Mouse (Mus musculus) cerebellum, adult 11-12 months (tissue): Measurements from ENCODE around the gene Vars.
"Not testable (repeated sequence)": the region's sequence is repeated elsewhere in the genome, so short reads cannot be mapped to it uniquely, and the experiment has no call there.

ENCODE experiments used
- DNase-seq: peaks from one replicate; pipeline ENCODE4 v3.0.0; 2022

The Vars gene

DNA sequence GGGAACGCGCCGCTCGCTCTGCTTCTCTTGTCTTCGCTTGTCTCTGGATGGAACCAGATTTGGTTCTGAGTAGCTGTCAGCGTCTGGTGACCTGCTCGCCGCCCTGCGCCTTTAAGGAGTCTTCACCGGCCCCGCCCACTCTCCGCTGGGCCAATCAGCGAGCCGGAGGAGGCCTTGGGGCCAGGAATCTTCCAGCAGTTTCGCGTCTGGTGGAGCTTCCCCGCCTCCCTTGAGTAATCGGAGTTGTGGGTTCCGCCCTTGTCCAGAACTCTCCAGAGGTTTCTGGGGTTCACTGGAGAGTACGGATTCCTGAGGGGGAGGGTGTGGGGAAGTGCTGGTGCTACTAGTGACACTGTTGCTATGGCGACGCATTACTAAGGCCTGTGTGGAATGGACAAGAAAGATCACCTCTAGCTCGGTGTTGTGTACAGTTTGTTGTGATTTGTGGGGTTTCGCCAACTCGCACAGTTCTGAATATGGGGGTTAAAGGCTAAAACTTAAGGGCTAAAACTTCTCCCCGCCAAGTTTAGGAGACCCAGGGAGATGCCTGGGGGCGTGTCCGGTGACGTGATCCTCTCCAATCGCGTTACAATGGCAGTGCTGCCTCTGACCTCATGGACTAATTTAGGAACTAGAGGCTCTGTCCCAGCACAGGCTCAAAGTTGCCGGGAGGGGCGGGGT, 28.6 kb upstream of the Vars start, which contains the start of the genes Hspa1a and Hspa1l:
Gene Hspa1a (minus strand): TSS at position 88 of the 681 bp plus-strand sequence.
Gene Hspa1l (plus strand): TSS at position 635 of the 681 bp plus-strand sequence.
- peak; percentile 82 for DNase-seq

DNA sequence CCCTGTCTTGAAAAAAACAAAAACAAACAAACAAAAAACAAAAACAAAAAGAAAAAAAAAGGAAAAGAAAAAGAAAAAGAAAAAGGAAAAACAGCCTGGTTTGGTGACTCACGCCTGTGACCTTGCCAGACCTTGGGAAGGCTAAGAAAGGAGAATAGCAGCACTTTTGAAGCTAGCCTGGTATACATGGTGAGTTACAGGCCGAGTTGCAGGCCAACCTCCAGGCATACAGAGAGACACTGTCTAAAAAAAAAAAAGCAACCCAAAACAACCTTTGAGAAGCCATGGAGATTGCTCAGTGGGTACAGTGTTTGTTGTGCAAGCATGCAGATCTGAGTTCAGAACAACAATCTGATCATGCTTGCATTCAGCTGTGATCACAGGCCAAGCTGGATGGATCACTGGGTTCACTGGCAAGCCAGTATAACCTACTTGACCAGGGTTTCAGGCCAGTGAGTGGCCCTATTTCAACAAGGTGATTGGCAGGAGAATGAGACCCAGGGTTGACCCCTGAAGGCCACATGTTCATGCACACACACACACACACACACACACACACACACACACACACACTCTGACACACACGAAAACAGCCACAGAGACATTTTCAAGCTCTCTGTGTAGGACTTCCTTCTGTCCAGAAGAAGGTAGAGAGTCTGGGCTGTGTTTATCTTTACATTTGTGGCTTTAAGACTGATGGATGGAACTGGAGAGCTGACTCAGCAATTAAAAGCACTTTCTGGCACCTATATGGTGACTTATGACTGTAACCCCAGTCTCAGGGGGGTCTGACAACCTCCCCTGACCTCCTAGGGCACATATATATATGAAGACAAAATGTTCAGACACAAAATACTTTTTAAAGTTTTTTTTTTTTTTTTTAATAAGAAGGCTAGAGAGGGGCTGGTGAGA, 24.9 kb upstream of the Vars start:
- DNase-seq, result no peak

DNA sequence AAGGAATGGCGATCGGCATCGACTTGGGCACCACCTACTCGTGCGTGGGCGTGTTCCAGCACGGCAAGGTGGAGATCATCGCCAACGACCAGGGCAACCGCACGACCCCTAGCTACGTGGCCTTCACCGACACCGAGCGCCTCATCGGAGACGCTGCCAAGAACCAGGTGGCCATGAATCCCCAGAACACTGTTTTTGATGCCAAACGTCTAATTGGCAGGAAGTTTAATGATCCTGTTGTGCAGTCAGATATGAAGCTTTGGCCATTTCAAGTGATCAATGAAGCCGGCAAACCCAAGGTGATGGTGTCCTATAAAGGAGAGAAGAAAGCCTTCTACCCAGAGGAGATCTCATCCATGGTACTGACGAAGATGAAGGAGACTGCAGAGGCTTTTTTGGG, 23.8 kb upstream of the Vars start:
- no peak for DNase-seq

DNA sequence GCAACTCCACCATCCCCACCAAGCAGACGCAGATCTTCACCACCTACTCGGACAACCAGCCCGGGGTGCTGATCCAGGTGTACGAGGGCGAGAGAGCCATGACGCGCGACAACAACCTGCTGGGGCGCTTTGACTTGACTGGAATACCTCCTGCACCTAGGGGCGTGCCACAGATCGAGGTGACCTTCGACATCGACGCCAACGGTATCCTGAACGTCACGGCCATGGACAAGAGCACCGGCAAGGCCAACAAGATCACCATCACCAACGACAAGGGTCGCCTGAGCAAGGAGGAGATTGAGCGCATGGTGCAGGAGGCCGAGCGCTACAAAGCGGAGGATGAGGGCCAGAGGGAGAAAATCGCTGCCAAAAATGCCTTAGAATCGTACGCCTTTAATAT, 22.5 kb upstream of the Vars start:
- DNase-seq, result no peak

DNA sequence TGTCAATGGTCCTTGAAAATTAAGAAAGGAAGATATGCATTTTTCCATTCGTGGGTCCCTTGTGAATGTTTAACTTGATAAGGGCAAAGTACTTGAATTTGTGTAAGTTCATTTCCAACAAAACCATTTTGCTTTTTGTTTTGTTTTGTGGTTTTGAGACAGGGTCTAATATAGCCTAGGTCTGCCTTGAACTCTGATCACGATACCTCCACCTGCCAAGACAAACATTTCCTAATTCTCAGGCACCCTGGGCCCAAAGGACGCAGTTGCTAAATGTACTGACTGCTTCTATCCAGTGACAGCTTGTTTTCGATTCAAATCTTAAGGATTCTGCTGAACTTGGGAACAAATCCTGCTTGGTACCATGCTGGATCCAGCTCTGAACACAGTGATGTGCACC, 21.2 kb upstream of the Vars start:
- no peak for DNase-seq

DNA sequence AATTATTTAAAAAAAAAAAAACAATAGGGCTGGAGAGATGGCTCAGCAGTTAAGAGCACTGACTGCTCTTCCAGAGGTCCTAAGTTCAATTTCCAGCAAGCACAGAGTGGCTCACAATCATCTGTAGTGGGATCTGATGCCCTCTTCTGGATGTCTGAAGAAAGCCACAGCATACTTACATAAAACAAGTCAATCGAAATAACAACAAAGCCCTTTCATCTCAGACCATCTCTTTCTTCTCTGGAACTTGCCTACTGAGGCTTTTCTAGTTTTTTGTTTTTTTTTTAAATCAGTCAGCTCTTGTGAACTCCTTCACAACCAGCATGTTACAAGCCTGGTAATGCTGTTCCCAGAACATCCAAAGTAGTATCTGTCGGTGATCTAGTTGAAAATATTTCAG, 20.1 kb upstream of the Vars start:
- no peak for DNase-seq

DNA sequence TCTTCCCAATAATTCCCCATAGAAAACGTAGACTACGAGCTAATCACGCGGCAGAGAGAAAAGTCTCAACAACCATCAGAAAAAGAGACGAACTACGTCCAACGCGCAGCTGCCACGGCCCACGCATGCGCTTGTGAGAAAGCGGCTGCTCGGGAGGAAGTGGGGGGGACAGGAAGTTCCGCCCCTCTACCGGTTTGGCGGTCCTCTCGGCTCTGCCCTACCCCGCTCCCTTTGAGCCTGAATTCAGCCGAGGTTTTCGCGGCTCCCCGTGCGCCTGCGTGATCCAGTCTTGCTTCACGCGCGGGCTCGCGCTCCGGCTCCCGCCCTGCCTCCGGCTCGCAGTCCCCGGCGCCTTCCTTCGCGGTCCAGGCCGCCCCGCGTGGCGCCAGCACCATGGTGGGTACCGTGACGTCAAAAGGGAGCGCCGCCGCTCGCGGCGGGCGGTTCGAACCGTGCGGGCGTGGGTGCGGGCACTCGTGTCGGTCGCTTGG, 19.1 kb upstream of the Vars start, which contains the start of gene Lsm2:
Gene Lsm2 (plus strand): TSS at position 173 of the 491 bp plus-strand sequence.
- DNase-seq, result peak; percentile 92

DNA sequence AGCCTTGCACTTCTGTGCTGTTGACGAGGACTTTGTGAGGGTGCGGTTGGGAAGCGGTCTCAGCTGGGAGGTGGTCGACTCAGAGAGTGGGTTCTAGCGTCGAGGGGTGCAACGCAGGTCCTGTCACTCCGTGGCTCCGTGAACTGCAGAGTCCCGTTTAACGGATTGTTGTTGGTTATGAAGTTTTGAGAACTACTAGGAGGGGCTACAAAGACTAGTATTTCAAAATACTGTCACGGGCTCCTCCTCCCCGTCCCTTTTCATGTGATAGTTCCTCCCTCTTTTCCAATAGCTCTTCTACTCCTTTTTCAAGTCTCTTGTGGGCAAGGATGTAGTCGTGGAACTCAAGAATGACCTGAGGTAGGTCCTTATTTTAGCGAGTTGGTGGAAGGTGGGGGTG, 18.5 kb upstream of the Vars start:
- no peak for DNase-seq

DNA sequence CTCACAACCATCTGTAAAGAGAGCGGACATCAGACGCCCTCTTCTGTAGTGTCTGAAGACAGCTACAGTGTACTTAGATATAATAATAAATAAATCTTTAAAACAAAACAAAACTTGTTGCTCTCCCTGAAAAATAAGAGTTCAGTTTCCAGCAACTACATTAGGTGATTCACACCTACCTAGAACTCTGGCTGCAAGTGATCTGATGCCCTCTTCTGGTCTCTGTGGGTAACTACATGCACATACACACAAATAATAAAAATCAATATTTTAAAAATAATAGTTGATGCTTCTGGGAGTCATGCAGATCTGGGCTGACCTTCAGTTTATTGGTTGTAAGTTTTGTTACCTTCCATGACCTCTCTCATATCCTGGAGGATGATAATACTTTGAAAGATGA, 16.6 kb upstream of the Vars start:
- no peak for DNase-seq

DNA sequence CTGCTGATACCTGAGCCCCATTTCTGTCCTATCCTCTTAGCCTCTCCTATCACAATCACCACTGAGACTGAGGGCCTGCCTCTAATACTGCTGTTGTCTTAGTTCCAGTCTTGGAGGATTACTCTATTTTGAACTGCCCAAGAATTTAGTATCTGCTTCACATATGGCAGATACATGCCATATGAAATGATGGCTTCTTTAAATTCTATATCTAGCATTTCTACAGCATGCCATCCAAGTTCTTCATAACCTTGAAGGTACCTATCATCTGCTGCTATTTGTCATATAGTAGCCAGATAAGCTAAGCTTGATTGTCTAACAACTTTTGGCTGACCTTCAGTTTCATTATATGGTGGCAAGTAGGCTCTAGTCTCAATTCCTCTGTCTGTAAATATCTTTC, 6.0 kb upstream of the Vars start:
- DNase-seq, result no peak

DNA sequence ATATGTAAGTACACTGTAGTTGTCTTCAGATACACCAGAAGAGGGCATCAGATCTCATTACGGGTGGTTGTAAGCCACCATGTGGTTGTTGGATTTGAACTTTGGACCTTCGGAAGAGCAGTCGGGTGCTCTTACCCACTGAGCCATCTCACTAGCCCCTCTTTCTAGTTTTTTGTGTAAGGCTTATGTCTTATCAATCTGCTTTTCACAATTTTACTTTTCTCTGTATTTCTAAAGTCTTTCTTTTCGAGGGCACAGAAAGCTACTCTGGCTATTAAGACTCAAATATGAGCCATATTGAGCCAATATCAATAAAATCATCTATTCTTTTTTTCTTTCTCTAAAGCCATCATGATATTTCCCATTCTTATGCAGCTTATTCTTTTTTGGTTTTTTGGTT, 5.6 kb upstream of the Vars start:
- not testable (repeated sequence) for DNase-seq

DNA sequence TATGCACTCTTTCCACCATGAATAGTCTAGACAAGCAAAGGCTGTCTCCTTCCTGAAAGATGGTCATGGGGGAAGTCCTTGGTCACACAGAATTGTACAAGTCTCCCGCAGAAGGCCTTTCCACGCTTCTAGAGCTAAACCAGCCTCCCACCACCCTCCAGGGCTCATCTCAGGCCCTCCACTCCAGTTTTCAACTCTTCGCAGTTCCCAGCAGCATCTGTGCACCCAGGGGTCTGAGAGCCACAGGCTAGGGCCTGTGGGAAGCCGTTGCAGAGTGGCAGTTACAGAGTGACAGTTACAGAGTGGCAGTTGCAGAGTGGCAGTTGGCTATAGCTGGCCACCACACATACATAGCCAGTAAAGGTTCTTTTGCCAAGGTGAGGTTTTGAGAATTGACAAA, 4.9 kb upstream of the Vars start:
- not testable (repeated sequence) for DNase-seq

DNA sequence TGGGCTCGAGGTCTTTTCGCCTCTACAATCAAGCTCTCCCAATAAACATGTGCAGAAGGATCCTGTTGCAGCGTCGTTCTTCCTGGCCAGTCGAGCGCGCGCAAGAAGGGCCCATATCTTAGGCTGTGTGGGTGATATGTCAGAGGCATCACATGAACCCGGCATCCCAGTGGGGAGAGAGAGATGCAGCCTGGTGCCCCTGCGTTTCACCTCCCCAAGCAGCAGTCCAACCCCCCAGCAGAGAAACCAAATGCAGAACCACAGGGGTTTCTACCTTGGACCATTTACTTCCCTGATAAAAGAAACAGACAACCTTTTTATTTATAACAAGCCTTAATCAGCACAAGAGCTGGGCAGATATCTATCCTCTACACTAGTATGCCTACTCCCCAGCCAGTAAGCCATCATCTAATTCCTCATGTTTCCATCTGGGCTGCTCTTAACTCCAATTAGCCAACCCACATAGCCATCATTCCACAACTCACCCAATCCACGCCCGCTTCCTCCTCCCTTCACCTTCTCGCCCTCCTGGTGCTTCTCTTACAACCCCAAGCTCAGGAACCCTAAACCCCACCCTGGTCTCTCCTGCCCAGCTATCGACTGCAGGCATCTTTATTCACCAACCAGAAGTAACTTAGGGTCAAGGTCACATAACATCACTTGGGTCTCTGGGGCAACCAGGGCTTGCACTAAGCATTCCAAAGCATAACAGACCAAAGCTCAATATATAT, 4.2 kb upstream of the Vars start:
- DNase-seq, result no peak

DNA sequence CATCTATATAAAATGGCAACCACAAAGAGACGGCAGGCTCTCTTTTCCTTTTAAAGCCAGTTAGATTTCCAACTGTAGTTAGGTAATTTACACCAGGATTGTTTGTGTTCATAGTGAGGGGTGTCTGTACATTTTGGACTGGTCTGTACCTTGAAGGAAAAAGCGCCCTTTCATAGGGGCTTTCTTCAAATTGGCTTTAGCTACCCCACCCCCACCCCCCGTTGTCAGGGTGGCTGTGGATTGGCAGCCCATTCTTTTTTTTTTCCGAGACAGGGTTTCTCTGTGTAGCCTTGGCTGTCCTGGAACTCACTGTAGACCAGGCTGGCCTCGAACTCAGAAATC, 3.7 kb upstream of the Vars start:
- DNase-seq, result no peak

DNA sequence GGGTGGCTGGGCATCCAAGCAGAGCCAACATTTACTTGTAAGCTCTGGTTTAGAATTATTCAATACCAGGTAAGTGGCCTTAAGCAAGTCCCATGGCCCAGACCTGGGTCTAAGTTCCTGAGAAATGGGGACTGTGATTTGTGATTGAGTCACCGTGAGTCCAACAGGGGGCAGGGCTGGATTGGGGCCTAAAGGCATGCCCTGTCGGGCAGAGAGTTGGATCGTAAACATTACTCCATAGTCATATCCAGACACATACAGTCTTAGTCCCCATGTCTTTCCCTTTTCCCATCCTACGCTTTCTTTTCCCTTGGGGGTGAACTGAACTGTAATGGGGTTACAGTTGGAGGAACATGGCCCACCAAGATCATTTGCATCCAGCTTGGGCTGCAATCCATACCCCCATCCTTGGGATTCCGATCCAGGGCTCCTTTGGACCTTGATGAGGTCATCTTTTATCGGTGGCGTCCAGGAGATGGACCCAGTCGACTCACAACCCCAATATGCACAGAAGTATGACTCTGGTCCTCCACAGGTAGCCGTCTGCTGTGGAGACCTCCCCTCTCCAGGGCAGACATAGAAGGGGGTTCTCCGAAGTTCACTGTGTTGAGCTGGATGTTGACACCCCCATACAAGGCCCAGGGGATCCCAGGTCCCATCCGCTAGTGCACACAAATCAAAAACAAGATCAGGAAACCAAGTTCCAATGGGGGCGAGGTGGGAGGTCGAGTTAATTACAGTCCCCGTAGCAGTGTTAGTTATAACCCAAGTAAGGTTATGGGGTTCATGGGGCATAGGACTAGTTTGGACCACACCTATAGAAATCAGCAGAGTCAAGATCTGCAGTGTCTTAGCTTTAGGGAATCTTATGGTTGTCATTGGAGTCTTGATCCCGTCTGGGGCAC, 2.0 kb upstream of the Vars start:
- DNase-seq, result no peak

DNA sequence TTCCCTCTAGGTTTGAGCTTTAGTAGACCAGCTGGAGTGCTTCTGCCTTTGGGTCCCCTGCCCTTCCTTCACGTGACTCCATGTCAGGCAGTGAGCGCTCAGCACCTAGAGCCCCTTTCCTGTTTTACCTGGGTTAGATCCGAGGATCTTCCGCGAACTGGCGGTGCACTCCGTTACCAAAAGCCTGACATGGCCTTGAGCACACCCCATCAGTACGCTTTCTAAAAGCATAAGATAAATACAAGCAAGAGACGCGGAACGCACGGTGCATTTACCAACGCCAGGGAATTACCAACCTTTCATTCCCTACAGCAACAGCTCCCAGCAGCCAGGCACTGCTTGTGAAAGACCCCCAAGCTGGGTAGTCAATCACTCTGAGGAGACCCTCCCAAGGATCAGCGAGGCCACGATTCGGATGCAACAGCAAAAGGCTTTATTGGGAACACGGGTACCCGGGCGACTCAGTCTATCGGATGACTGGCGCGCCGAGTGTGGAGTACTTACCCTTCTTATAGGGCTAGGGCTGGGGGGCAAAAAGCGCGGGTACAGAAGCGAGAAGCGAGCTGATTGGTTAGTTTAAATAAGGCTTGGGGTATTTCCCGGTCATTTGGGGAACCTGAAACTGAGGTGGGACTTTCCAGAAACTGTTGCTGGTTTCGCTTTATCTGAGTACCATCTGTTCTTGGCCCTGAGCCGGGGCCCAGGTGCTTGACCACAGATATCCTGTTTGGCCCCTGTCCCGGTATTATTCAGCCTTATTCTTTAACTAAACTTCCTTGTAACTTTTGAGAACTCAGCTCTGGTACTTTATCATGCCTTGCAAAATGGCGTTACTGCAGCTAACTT, 693 bp upstream of the Vars start:
- DNase-seq, result not testable (repeated sequence)

DNA sequence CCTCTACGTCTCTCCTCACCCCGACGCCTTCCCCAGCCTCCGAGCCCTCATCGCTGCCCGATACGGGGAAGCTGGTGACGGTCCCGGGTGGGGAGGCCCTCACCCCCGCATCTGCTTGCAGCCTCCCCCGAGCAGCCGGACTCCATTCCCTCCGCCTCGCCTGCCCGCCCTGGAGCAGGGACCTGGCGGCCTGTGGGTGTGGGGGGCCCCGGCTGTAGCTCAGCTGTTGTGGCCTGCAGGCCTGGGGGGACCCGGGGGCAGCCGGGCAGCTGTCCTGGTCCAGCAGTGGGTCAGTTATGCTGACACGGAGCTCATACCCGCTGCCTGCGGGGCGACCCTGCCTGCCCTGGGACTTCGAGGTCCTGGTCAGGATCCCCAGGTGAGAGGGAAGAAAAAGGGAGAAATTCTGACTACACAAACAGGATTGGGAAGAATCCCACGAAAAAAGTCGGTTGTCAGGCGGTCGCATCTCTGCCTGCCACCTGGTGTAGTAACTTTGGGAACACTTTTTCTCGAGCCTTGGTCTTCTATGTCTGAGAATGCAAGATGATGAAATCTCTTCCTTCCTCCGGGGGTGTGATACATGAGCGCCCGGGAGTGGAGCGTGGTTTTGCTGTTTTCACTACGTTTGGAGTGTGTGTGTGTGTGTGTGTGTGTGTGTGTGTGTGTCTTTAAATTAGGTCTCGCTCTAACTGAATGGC, 815 bp downstream of the Vars start:
- DNase-seq, result no peak

DNA sequence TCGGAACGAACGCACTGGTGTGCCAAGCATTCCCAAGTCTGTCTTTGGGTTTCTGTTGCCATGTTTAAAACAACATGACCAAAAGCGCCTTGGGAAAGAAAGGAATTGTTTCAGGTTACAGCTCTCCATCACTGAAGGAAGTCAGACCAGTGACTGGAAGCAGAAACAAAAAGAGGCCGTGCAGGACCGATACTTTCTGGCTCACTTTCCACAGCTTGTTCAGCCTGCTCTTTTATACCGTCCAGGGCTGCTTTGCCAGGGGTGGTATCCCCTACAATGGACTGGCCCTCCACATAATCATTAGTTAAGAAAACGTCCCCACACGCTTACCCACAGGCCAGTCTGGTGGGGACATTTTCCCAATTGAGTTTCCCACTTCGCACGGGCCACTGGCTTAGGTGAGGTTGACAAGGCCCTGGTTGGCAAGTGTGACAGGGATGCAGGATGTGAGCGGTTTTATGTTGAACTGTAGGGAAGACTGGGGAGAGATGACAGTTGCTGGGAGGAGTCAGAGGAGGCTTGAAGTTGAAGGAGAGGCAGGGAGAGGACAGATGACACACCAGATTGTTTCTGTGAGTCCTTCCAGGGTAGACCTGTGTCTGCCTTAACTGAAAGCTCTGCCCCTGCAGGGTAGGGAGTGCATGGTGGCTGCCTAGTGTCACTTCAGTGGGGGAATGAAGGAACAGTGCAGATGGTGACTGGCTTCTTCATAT, 1.5 kb downstream of the Vars start:
- DNase-seq, result no peak

DNA sequence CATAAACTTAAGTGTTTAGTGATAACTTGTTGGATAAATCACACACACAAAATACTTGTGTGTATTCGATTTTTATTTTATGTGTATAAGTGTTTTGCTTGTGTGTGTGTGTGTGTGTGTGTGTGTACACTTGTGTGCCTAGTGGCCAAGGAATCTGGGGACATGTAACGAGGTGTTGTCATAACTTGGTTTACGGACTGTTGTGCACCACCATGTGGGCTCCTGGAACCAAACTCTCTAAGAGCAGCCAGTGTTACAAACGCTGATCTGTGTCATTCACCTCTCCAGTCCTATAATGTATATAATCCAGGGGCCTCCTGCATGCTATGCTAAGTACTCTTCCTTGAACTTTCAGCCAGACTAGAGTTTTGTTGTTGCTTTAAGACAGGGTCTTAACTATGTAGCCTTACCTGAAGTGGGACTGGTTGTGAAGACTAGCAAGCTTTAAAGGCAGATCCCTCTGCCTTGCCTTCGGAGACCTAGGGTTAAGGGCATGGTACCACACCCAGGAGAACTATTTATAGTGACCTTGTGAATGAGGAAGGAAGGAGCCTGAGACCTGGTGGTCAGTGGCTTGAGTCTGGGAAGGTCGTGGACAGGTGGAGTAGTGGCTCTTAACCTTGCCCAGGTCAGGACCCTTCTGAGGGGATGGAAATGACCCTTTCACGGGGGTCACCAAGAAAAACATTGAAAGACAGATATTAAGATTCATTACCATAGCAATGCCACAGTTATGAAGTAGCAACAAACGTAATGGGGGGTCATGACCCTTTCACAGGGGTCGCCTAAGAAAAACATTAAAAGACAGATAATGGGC, 2.4 kb downstream of the Vars start:
- DNase-seq, result no peak
